Mouse (Mus musculus): ENCODE measurements around the gene Setd2.

The Setd2 gene

DNA sequence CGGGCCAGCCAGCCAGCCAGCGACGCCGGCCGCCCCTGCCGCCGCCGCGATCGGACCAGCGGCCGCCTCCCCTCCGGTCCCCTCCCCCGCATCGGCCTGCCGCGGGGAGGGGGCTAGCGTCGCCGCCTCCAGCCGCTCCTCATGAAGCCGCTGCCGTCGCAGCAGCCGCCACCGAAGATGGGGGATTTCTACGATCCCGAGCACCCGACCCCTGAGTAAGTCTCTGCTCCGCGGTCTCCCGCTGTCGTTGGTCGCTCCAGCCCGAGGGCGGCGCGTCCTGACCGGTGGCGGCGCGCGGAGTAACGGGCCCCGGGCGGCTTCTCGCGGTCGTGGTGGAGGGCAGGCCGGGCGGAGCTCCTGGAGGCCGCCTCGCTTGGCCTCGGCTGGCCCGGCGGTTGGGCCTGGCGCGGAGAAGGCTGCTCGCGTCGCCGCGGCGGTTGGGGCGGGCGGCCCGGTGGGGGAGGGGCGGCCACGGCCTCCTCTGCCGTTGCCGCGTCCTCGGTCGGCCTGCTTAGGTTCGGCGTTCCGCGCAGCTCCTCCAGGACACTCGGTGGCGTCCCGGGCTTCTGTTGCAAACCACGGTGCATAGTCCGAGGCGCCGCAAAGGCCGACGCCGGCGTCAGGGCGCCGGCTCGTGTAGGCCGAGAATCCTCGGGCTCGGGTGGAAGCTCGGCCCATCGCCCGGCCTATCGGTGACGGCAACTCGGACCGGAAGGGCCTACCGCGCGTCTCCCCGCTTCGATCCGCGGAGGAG lies at the start of gene Setd2:
Gene Setd2, plus strand, starts transcription at position 60 of the 754 bp plus-strand sequence.
- DNase-seq (ENCODE audit: low spot score): peak; percentile 62

DNA sequence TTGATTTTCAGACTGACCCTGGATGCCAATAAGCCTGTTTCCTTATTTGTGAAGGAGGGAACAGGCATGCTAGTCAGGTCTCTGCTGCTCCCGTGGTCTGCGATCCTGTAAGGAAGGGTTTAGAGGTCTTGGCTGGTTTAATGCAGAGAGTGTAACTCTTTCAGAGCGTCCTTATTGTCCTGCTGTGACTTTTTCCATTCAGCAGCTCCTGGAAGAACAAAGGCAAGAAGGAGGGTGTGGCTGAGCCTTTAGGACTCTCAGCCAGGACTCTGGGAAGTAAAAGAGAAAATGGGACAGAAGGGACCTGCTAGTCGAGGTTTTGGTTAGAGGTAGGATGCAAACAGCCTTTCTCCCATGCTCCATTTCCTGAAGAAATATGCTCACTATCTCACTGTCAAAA lies 43.6 kb upstream of the Setd2 start:
- DNase-seq (ENCODE audit: low spot score): no peak

- DNase-seq (ENCODE audit: low spot score): no peak
Observed at GRCm38 (mm10) chr9:110490913-110491312, 41.5 kb upstream of the Setd2 start.

DNA sequence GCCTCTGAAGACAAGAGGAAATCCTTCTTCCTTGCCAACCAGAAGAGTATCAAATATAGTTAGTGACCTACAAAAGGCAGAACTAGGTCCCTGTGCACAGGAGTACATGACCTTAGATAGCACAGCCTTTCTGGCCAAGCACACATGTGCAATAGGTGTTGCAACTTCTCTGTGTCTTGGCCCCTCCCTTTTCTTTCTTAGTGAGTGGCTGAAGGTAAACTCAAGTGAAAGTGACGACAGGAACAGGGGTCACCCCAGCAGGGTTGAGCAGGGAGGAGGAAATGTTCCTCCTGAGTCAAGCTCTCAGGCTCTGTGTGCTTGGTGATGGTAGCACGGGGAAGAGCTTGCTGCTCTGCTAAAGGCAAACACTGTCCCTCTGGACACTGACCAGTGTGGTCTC lies 6.7 kb upstream of the Setd2 start:
- no peak for DNase-seq (ENCODE audit: low spot score)

GRCm38 (mm10) chr9:110529002-110529737 lies 3.2 kb upstream of the Setd2 start:
- no peak for DNase-seq (ENCODE audit: low spot score)

GRCm38 (mm10) chr9:110530650-110531049 lies 1.7 kb upstream of the Setd2 start:
- DNase-seq (ENCODE audit: low spot score): no peak

DNA sequence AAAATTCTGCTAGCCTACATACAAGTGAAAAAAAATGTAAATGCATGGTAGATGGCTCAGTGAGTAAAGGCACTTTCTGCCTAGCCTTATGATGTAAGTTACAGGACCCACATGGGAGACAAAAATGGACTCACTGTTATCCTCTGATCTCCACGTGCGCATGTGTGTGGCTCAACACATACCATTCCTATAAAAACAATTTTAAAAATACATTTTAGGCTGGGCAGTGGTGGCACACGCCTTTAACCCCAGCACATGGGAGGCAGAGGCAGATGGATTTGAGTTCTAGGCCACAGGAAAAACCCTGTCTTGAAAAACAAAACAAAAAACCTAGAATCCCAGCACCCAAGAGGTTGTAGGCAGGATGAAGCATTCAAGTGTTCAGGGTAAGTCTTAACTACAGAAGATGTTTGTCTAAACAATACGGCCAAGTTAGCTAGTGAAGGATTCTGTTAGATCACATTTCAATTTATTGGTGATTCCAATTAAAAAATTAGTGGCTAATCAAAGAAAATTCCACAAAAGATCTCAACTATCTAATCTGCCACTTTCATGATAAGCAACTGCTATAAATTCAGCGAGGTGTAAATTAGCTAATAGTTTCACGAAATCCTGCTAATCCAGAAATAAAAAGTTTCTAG lies 1.1 kb upstream of the Setd2 start:
- no peak for DNase-seq (ENCODE audit: low spot score)

GRCm38 (mm10) chr9:110531914-110532489 lies 395 bp upstream of the Setd2 start:
- DNase-seq (ENCODE audit: low spot score): peak; percentile 86

- no peak for DNase-seq (ENCODE audit: low spot score)
Observed at GRCm38 (mm10) chr9:110533645-110534044, 1.2 kb downstream of the Setd2 start.

GRCm38 (mm10) chr9:110535114-110535513 lies 2.7 kb downstream of the Setd2 start:
- no peak for DNase-seq (ENCODE audit: low spot score)

DNA sequence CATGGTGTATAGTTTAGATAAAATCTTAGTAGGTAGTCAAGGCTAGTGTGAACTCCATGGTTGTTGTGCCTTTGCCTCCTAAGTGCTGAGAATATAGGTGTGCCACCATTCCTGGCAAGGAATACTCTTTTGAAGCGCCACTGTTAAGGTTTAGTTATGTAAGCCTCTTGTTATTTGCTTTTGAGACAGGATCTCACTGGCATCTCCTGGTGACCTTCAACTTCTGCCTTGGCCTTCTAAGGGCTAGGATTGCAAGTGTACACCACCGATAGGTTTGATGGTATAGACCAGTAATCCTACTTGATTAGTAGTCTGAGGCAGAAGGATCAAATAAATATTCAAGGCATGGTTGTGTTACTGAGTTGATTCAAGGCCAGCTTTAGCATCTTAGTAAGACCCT lies 4.2 kb downstream of the Setd2 start:
- no peak for DNase-seq (ENCODE audit: low spot score)

- no peak for DNase-seq (ENCODE audit: low spot score)
Observed at GRCm38 (mm10) chr9:110538511-110538910, 6.1 kb downstream of the Setd2 start.

GRCm38 (mm10) chr9:110541988-110542387 lies 9.6 kb downstream of the Setd2 start:
- DNase-seq (ENCODE audit: low spot score): no peak

DNA sequence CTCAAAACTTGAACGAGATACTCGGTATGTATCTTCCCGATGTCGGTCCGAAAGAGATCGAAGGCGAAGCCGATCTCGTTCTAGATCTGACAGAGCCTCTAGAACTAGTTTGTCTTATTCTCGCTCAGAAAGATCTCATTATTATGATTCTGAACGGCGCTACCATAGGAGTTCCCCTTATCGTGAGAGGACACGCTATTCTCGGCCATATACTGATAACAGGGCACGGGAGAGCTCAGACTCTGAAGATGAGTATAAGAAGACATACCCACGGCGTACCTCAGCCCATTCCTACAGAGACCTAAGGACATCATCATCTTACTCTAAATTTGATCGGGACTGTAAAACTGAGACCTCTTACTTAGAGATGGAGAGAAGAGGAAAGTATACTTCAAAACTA lies 15.9 kb downstream of the Setd2 start:
- no peak for DNase-seq (ENCODE audit: low spot score)

- DNase-seq (ENCODE audit: low spot score): no peak
Observed at GRCm38 (mm10) chr9:110568309-110568708, 35.9 kb downstream of the Setd2 start.

- DNase-seq (ENCODE audit: low spot score): no peak
Observed at GRCm38 (mm10) chr9:110582161-110582560, 49.8 kb downstream of the Setd2 start.

DNA sequence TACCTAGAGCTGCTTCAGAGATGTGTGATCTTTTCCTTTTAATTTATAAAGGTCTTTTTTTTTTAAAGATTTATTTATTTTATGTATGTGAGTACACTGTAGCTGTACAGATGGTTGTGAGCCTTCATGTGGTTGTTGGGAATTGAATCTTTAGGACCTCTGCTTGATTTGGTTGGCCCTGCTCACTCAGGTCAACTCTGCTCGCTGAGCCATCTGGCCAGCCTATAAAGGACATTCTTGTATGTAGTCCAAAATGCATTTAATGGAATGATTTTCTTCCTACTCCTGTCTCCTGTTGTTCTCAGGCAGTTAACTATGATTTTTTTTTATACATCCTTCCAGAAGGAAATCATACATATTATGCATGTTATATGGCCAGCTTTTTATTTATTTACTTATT lies 51.1 kb downstream of the Setd2 start:
- no peak for DNase-seq (ENCODE audit: low spot score)

GRCm38 (mm10) chr9:110611471-110611870 lies 79.1 kb downstream of the Setd2 start:
- no peak for DNase-seq (ENCODE audit: low spot score)

GRCm38 (mm10) chr9:110617081-110617480 lies 84.7 kb downstream of the Setd2 start:
- DNase-seq (ENCODE audit: low spot score): no peak

GRCm38 (mm10) chr9:110620180-110620579 lies 87.8 kb downstream of the Setd2 start:
- no peak for DNase-seq (ENCODE audit: low spot score)

GRCm38 (mm10) chr9:110620685-110621084 lies 88.3 kb downstream of the Setd2 start:
- no peak for DNase-seq (ENCODE audit: low spot score)

- DNase-seq (ENCODE audit: low spot score): no peak
Observed at GRCm38 (mm10) chr9:110622621-110623219, 90.3 kb downstream of the Setd2 start.
